Mouse (Mus musculus) lung, postnatal 0 days (tissue): ENCODE results near the gene Bcor.

Experiments
- CTCF ChIP-seq: IDR thresholded peaks from 2 replicates; pipeline ENCODE4 v1.5.1; 2016; ENCODE audit warnings: antibody characterized with exemption, mild to moderate bottlenecking
- EP300 ChIP-seq: IDR thresholded peaks from 2 replicates; pipeline ENCODE4 v1.6.1; 2016; ENCODE audit warnings: antibody characterized with exemption, mild to moderate bottlenecking, control low read depth

GRCm38 (mm10) chrX:12189511-12189910 is 29.4 kb upstream of the Bcor start:
- TF ChIP-seq CTCF (no peak), EP300 (no peak)
